Mouse (Mus musculus) C2C12 (cell line): ENCODE data around the gene Myocos.
"Not testable (repeated sequence)": the region's sequence is repeated elsewhere in the genome, so short reads cannot be mapped to it uniquely, and the experiment has no call there.

ENCODE experiments used
- CTCF ChIP-seq: IDR thresholded peaks from one replicate; pipeline ENCODE4 v1.5.1; 2011; ENCODE audit not compliant: control insufficient read depth, insufficient read depth, insufficient read length
- MAX ChIP-seq: IDR thresholded peaks from one replicate; pipeline ENCODE4 v1.6.1; 2011; ENCODE audit warnings: mild to moderate bottlenecking, control low read depth
- MYOG ChIP-seq: IDR thresholded peaks from one replicate; pipeline ENCODE4 v1.6.1; 2011; ENCODE audit not compliant: control insufficient read depth, insufficient read length; ENCODE audit errors: extremely low read depth

DNA sequence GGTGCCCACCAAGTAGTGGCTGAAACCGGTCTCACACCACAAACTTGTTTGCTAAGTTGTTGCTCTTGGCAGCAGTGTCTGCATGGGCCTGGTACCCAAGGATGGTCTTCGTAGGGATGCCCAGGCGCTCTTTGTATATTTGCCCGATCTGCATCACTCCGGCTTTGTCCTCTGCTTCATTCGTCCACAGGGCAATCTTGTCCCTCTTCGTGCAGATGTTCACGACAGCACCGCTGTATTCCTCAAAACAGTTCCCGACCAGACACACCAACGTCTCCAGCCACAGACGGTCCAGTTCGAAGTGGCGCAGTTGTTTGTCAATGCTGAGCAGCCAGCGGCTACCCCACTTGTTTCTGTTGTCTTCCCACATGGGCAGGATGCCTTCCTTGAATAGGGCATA lies 29.7 kb downstream of the Myocos start:
- TF ChIP-seq CTCF, MAX, MYOG: not testable (repeated sequence)
